Mouse (Mus musculus) brain, embryonic 14.5 days (tissue): ENCODE results near the gene Tgfbi.

Source experiments
- CTCF ChIP-seq: fragments of 200-500 bp; IDR thresholded peaks from 2 replicates; pipeline ENCODE4 v1.5.1; 2012; ENCODE audit warnings: inconsistent platforms, mild to moderate bottlenecking, moderate library complexity, borderline replicate concordance; ENCODE audit not compliant: insufficient read depth, insufficient read length; ENCODE audit errors: extremely low read depth
- POLR2A ChIP-seq: fragments of 200-500 bp; IDR thresholded peaks from 2 replicates; pipeline ENCODE4 v1.6.1; 2012; ENCODE audit warnings: mild to moderate bottlenecking, inconsistent platforms, borderline replicate concordance; ENCODE audit not compliant: poor library complexity, insufficient read depth, insufficient read length, severe bottlenecking; ENCODE audit errors: extremely low read depth

DNA sequence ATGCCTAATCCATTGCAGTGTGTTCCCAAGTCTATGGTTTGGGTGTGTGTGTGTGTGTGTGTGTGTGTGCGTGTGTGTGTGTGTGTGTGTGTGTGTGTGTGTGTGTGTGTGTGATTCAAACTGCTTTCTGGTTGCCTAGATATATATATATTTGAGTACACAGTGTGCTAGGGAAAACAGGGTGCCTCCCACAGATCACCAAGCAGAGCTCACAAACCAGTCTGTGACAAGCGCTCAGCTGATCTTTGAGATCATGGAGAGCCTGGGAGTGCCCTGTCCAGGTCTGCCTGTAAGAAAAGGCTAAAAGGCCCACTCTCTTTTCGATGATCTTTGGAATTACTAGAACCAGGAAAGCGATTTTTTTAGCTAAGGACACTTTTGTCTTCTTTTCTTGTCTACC, 34.2 kb upstream of the Tgfbi start:
- no peak for TF ChIP-seq POLR2A
- TF ChIP-seq CTCF = no peak
